In the genomic region with DNA sequence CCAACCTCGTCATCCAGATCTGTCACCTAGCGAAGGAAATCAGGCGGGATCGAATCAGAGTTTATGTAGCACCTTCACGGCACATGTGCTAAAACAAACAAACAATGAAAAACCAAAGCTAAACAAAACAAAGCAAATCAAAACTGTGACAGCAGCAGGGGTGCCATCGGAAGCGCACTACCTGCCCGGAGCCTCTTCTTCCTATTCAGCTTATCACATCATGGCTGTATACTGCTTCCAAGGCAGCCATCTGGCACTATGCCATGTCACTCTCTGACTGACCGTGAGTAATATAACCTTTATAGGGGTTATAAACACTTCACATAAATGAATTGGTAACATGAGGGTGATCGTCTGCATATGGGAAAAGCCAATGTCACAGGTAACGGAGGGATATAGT, we compare ENCODE assay signal across 19 mouse cellular contexts.
DNase-seq lines count a peak whose midpoint lies in the region; ATAC-seq and TF ChIP-seq lines count a peak whose summit lies in the region.
"Had no signal": no experiment of that assay in that cellular context is flagged by ENCODE, and none has a peak within 500 bp of the region (broad histone marks: within the 10 kb centered on the region; RNA-seq: fewer than 3 reads in every experiment).

No protein-coding gene starts in this region.

- TF ChIP-seq CTCF in lung, embryonic 14.5 days (IDR thresholded peaks at IDR 0.05; ENCODE audit: low read depth): no peak
- TF ChIP-seq CTCF in left cerebral cortex, adult 2 months (IDR thresholded peaks at IDR 0.05): no peak

- intact Hi-C loops in left cerebral cortex, adult 2 months (cut with DNase I): loop anchor here (2.0 kb wide), 1 partner anchor 178 kb away; no protein-coding TSS in a partner anchor

- no peaks in the 10 kb centered on the region for H3K4me1 ChIP-seq in lung, embryonic 14.5 days (ENCODE audit: insufficient read depth)

- ATAC-seq in lung, embryonic 14.5 days (ENCODE audit: insufficient read depth): no peak
- ATAC-seq: forebrain, embryonic 16.5 days; midbrain, embryonic 16.5 days had no signal

- peaks cover 90% of the 10 kb centered on the region for H3K36me3 ChIP-seq in lung, embryonic 14.5 days (ENCODE audit: insufficient read depth)
- H3K36me3 ChIP-seq: G1E had no signal

- 67% methylated on average over 11 of the region's 11 CpGs for WGBS in lung, embryonic 14.5 days

- no peak overlapping the region for H3K9ac ChIP-seq in lung, embryonic 14.5 days

- H3K27ac ChIP-seq in lung, embryonic 14.5 days (ENCODE audit: low read depth): no peak overlapping the region
- H3K27ac ChIP-seq in left cerebral cortex, adult 2 months: no peak overlapping the region
- H3K27ac ChIP-seq: heart, embryonic 10.5 days; stomach, postnatal 0 days had no signal

- H3K4me2 ChIP-seq in lung, embryonic 14.5 days: no peak overlapping the region
- H3K4me2 ChIP-seq: liver, embryonic 11.5 days had no signal

- H3K9me3 ChIP-seq in lung, embryonic 14.5 days (ENCODE audit: low read depth, low read length): no peaks in the 10 kb centered on the region
- H3K9me3 ChIP-seq: heart, embryonic 10.5 days had no signal

- H3K4me3 ChIP-seq in lung, embryonic 14.5 days (ENCODE audit: low read depth, low read length): no peak overlapping the region
- no peak overlapping the region for H3K4me3 ChIP-seq in left cerebral cortex, adult 2 months
- H3K4me3 ChIP-seq: heart, embryonic 10.5 days had no signal

- H3K27me3 ChIP-seq in lung, embryonic 14.5 days (ENCODE audit: insufficient read depth, low read length): no peaks in the 10 kb centered on the region

- DNase-seq in adrenal gland, postnatal 10 days: peak; percentile 46
- no peak for DNase-seq in adrenal gland, postnatal 4 days (ENCODE audit: low spot score in 2 of 2)
- peak; percentile 39 for DNase-seq in lung, embryonic 14.5 days
- no peak for DNase-seq in lung, postnatal 10 days
- peak; percentile 53 to 57 for DNase-seq in cerebellum, postnatal 10 days
- no peak for DNase-seq in ovary, adult 18-20 months (ENCODE audit: low spot score)
- DNase-seq in left cerebral cortex, adult 2 months (ENCODE audit: extremely low spot score in 1 of 2, low spot score in 2 of 2): no peak
- DNase-seq: gastrocnemius, postnatal 36 days; kidney, adult 9 months; lung, adult 18-20 months; lung, postnatal 36 days; retina, postnatal 1 day; right cerebral cortex, postnatal 4 days had no signal

Comparison
In these comparisons a context has a peak if more than half of its experiments do, and no peak if none do; other contexts are left out.
1. DNase-seq: peak in adrenal gland, postnatal 10 days (single experiment), lung, embryonic 14.5 days (single experiment) and cerebellum, postnatal 10 days (2 of 2); none in adrenal gland, postnatal 4 days (0 of 2), lung, postnatal 10 days (single experiment), ovary, adult 18-20 months (single experiment) and left cerebral cortex, adult 2 months (0 of 2).